Mouse (Mus musculus) layer of hippocampus, postnatal 10 days (tissue): ENCODE data around the gene Dnajc16. TPM values are rescaled to one million over a fixed set of nuclear protein-coding genes. Genes with fewer than 3 reads are reported as not detected.

Experiments
- DNase-seq, 2 experiments: peaks; one replicate each; pipeline ENCODE4 v3.0.0; 2021; ENCODE audit warnings: low spot score in 2 of 2
- total RNA-seq, 2 experiments: library from RNA; stranded (reverse); gene quantifications; 2 replicates each; pipeline ENCODE4 v1.2.3; 2021

Gene Dnajc16
- total RNA-seq, 2 experiments from 2014 or later: 24.9 to 28.5 TPM

- no peak for DNase-seq
Observed at GRCm38 (mm10) chr4:141729266-141729665, 61.5 kb downstream of the Dnajc16 start.

DNA sequence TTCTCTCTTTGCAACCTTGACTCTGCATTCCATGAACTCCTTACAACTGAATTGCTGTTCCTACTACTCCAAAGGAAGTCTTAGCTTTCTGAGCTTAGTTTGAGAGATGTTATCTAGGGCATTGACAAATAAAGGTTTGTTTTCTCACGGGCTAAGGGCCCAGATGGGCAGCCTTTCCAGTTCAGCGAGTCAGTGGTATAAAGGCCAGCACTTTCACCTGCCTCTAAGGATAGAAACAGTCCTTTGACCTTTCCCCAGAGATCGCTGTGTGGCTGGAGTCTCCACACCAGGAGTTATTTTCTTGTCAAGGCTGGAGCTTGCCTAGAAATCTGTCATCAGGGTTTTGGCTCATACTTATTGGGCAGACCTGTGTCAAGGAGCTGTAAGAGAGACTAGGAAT lies 65.0 kb downstream of the Dnajc16 start:
- DNase-seq: no peak

DNA sequence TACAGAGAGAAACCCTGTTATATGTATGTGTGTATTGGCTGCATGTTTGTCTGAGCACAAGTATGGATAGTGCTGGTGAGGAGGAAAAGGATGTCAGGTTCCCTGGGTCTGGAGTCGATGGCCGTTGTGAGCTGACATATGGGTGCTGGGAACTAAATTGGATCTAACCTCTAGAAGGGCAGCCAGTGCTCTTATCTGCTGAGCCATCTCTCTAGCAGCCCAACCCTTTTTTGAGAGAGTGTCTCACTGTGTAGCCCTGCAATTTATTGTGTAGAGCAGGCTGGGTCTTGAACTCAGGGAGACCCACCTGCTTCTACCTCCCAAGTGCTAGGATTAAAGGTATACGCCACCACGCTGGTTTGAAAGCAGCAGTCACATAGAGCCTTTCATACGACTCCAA lies 65.5 kb downstream of the Dnajc16 start:
- DNase-seq: no peak

GRCm38 (mm10) chr4:141724594-141724993 lies 66.1 kb downstream of the Dnajc16 start:
- DNase-seq: no peak

DNA sequence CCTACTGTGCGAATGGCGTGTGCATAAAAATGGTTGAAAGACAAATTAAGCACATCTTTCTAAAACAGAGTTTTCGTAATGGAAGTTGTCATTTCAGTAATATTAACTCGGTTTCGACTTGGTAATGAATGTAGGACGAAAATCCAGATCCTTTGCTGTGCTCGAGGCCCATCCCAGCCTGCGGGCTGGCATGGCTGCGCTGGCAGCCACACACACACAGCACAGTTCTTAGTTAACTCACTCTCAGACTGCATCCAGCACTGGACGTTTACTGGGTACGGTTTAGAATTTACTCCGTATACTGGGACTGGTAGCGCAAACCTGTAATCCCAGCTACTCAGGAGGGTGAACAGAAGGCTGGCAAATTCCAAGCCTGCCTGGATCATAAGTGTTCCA lies 67.1 kb downstream of the Dnajc16 start:
- DNase-seq: peak in 1 of 2 experiments; percentile 18

DNA sequence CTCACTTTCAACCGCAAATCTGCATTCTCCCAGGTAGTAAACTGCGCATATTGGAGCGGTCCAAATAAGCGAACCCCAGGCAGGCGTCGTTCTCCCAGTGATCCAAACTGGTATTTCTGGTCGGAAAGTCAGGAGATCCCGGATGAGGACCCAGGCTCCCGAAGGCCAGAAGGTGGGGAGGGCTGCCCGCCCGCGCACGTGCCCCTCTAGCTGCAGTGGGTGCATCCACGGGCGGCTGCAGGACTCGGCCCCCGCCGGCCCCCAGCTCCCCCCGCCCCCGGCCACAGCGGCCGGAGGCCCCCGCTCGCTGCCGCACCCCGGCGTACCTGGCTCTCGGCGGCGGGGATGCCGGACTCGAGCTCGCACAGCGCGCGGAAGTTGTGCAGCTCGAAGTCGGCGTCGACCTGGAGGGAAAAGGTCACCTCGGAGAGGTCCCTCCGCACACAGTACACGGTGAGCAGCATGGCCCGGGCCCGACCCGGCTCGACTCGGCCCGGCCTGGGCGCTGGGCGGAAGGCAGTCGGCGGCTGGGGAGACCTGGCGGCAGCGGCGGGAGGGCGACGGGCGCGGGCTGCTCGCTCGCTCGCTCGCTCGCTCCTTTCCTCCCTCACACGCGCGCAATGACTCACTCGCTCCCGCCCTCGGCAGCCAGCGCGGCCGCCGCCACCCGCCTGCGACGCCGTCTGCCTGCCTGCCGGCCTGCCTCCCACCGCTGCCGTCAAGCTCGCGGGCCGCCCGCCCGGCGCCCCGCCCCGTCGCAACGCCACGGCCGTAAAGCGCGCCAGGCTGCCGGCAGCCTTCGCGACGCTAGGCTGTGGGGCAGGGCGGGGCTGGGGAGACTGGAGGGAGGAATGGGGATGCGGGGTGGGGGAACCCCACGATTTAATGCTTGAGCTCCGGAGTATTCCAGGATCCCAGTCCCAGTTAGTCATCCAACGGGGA lies 67.7 kb downstream of the Dnajc16 start, which contains the start of gene Ddi2:
Gene Ddi2, minus strand, starts transcription at position 689 of the 942 bp plus-strand sequence.
- DNase-seq: peak; percentile 87 to 93

GRCm38 (mm10) chr4:141721961-141722360 lies 68.8 kb downstream of the Dnajc16 start:
- no peak for DNase-seq

GRCm38 (mm10) chr4:141720761-141721523 lies 69.8 kb downstream of the Dnajc16 start:
- no peak for DNase-seq

DNA sequence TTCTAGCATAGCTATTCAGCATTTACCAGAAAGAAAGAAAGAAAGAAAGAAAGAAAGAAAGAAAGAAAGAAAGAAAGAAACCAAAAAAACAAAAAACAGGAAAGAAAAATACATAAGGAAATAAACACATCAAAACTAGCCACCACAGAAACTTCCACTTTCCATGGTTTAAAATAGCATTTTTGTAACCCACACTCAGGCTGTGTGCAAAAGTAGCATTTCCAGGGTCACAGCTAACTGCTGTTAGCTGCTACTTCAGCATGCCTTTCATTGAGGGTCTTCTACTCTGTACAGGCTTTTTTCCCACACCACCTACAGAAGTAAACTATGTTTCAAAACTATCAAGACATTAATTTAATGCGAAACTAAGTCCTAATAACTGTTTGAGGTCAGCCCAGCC lies 71.4 kb downstream of the Dnajc16 start:
- no peak for DNase-seq

- no peak for DNase-seq
Observed at GRCm38 (mm10) chr4:141717633-141718032, 73.1 kb downstream of the Dnajc16 start.

DNA sequence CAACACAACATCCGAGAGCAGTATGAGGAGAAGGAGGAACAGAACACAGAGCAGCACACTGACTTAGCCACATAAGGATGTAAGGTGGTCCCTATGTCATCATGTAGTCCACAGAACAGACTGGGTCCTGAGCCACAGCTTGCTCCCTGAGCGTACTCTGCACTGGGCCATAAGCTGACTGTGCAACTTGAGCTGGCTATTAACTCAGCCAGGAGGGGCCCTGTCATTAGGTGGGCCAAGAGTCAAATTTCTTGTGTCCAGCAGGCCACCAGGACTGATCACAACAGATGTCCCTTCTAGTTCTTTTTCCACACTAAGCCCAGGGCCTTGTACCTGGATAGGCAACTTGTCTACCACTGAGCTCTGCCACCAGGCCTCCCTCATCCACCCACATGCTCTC lies 75.7 kb downstream of the Dnajc16 start:
- DNase-seq: no peak

DNA sequence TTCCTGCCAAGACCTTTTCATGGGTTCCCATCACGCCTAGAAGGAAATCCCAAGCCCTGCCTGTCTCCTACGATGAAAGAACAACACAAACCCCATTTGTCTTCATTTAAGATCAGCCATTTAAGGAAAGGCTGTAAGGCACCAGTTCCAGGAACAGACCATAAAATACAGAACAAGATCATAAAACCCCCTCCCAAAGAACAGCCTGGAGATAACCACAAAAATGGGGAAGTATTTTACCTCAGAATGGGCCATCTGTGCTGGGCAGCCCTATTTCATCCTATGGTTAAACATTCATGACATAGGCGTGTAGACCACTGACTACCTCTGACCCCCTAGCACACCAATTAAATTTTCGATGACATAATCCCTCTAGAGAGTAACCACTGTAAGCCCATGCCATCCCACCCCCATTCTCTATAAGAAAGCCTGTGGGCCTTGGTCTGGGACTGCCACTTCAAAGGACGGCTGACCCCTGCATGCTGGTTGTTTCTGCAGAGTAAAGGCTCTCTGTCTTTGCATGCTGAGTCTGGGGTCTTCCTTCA lies 77.1 kb downstream of the Dnajc16 start:
- DNase-seq: no peak

- no peak for DNase-seq
Observed at GRCm38 (mm10) chr4:141711250-141711649, 79.5 kb downstream of the Dnajc16 start.

Other genes with a start within 250 kb of the Dnajc16 start
- gene Fblim1, start 184.8 kb downstream of the Dnajc16 start, total RNA-seq: 1 to 10 TPM; 4.6 to 5.0 TPM
- under 1 TPM; 0.69 to 0.98 TPM for gene Tmem82, start 172.3 kb downstream of the Dnajc16 start, total RNA-seq
- 1 to 10 TPM; 2.4 TPM for gene Slc25a34, start 167.1 kb downstream of the Dnajc16 start, total RNA-seq
- 10 to 100 TPM; 55.8 to 57.4 TPM for gene Plekhm2, start 126.0 kb downstream of the Dnajc16 start, total RNA-seq
- 1 to 10 TPM in 1 of 2 experiments, under 1 TPM in 1; 0.87 to 1.6 TPM for gene Rsc1a1, start 105.3 kb downstream of the Dnajc16 start, total RNA-seq
- gene Ddi2, start 67.5 kb downstream of the Dnajc16 start, total RNA-seq: 10 to 100 TPM; 31.1 to 31.9 TPM
- not detected for gene Agmat, start 44.3 kb downstream of the Dnajc16 start, total RNA-seq
- 10 to 100 TPM; 21.7 to 22.7 TPM for gene Casp9, start 2.7 kb upstream of the Dnajc16 start, total RNA-seq
- gene Cela2a, start 35.2 kb upstream of the Dnajc16 start, total RNA-seq: not detected
- gene Ctrc, start 55.4 kb upstream of the Dnajc16 start, total RNA-seq: not detected
- 10 to 100 TPM; 43.8 to 46.9 TPM for gene Efhd2, start 84.0 kb upstream of the Dnajc16 start, total RNA-seq
- gene Fhad1, start 224.2 kb upstream of the Dnajc16 start, total RNA-seq: 1 to 10 TPM; 2.1 to 3.5 TPM